Mouse (Mus musculus) heart, postnatal 0 days (tissue): ENCODE measurements at regions not wholly inside any gene's neighbourhood (a gene's known extent, or its start where the extent isn't known, plus 50 kb on each side); places are given as distances from the start of the nearest gene placed in this dataset.

Source experiments
- CTCF ChIP-seq: IDR thresholded peaks from 2 replicates; pipeline ENCODE4 v1.5.1; 2016; ENCODE audit warnings: antibody characterized with exemption, control low read depth, low read depth
- EP300 ChIP-seq: IDR thresholded peaks from 2 replicates; pipeline ENCODE4 v1.6.1; 2016; ENCODE audit warnings: antibody characterized with exemption, low read depth

GRCm38 (mm10) chr10:100152821-100153220, 137.4 kb downstream of the Kitl start:
- TF ChIP-seq CTCF (peak; percentile 66), EP300 (no peak)
